Mouse (Mus musculus) cerebellum, adult 18-20 months (tissue): ENCODE measurements around the gene Itgad.

Experiments used
- DNase-seq, 2 experiments: peaks; one replicate each; pipeline ENCODE4 v3.0.0; 2021

Itgad gene

DNA sequence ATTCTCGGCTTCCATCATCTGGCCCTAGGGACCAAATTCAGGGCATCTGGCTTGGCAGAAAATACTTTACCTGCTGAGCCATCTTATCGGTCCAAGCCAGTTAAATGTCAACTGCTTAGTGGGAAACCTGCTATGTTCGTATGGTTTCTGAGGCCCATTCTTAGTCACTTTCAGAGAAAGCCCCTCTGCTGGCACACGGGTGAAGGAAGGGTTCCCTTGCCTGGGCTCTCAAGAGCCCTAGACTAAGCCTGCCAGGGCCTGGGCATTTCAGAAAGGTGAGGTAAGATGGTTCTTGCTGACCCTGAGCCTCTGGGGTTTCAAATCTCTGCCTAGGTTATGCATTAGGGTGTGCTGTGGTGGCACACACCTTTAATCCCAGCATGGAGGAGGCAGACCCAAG is 91.4 kb downstream of the Itgad start:
- DNase-seq: peak in 1 of 2 experiments; percentile 21

DNA sequence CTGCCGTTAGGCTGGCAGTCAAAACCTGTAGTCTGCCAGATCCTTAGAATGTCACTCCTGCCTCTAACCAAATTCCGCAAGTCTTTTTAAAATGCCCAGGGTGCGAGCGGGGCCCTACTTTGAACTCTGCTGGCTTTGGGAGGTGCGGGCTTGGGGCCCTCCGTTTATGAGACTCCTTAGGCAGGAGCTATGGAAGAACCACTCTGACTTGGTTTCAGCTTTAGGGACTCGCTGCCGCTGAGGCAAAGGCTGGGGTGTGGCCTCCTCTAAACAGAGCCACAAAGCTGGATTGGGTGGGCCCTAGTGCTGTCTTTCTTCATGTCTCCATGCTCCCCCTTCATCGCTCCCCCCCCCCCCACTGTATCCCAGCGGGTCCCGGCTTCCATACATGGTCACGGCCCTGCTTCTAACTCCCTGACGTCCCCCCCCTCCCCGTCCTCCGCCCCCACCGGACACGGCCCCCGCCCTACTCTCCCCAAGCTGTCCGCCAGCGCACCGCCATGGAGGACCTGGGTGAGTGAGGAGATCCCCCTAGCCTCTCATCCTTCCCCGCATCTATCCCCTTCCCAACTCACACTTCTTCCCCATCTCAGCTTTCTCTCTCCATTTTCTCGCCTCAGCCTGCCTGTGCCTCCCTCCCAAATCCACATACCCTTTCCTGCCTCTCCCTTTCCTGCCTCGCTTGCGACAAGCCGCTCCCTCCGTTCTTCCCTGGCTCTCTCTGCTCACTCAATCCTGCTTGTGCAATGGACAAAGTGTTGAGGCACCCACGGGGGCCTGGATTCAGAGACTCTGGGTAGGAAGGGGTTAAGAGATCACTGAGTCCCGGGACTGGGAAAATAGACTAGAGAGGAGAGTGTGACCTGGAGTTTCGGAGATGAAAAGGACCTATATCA is 92.6 kb downstream of the Itgad start, which contains the start of gene Tgfb1i1:
TSS of gene Tgfb1i1 (plus strand) at position 317 of the 896 bp plus-strand sequence.
- DNase-seq: peak in 1 of 2 experiments; percentile 58

DNA sequence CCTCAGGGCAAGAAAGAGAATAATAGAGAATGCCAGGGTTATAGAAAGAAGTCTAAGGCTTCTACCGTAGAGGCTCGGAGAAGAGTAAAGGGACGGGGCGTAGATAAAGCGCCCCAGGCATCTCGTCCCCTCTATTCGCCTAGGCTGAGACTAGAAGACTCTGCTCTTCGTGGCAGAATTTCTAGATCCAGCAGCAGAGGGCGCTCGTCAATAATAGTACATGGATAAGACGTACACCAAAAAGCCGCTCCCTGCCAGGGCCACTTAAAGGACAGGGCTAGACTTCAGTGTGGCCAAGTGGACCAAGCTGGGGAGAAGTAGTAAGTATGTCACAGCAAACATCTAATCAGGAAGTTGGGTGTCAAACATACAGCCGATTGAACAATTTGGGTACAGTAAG is 93.3 kb downstream of the Itgad start:
- peak; percentile 87 to 91 for DNase-seq

DNA sequence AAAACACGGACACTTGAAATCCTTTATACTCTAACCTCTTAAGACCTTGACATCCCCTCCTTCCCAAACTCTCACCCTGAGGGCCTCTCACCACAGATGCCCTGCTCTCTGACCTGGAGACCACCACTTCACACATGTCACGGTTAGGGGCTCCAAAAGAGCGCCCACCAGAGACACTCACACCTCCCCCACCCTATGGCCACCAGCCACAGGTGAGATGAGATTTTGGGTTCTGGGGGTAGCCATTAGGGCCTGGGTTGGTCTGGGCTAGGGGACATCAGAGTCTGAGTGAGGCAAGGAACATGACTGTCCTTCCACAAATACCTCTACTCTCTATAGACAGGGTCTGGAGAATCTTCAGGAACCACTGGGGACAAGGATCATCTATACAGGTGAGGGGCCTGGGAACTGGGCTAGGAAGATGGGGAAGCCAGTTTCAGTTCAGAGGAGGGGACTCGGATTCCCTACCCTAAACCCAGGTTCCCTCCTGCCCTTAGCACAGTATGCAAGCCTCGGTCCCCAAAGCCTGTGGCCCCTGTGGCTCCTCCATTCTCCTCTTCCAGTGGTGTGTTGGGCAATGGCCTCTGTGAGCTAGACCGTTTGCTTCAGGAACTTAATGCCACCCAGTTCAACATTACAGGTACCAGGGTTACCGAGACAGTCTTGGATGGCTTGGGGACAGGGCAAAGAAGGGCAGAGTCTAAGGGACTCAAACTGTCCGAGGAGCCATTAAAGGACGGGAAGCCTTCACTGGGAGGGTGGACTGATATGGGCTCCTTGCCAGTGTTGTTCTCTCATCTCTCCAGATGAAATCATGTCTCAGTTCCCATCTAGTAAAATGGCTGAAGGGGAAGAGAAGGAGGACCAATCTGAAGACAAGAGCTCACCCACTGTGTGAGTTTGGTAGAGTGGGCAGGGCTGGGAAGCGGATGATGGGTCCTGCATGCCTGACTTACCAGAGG is 94.2 kb downstream of the Itgad start:
- no peak for DNase-seq

DNA sequence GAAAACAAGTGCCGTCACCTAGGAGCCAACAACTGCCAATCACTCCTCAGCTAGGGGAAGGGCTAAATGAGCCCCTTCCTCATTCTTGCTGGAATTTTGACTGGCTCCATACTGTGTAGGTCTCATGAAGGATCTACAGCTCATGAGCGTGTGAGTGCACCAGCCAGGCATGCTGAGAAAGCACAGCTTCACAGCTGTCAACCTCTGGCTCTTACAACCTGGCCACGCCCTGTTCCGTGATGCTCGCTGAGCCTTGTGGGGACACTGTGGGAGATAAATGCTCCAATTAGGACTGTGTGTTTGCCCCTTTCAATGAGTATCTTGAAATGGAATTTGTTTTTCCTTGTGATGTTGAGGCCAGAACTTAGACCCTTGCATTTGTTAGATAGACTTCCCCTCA is 95.8 kb downstream of the Itgad start:
- no peak for DNase-seq

DNA sequence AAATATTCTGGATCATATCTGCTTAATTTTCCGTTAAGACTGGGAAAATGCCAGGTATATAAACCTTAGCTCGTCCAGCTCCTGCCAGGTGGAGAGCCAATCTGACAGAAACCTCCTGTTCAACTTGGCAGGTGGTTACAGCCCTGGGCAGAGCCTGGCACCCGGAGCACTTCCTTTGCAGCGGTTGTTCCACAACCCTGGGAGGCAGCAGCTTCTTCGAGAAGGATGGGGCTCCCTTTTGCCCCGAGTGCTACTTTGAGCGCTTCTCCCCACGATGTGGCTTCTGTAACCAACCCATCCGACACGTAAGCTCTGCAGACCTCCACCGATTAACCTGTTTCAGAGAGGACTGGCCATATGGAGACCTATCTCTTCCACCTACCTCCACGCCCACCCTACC is 97.8 kb downstream of the Itgad start:
- DNase-seq: peak; percentile 47 to 61

DNA sequence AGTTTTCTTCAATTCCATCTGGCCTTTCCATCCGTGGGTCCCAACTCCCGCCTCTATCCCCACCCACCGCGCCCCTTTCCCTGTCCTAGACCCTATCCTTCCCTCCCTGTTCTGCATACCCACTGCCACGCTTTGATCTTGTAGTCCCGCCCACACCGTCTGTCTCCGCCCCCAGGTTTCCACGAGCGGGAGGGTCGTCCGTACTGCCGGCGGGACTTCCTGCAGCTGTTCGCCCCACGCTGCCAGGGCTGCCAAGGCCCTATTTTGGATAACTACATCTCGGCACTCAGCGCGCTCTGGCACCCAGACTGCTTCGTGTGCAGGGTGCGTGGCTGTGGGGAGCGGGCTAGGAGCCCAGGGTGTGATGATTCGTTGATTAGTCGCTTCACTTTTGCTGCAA is 98.4 kb downstream of the Itgad start:
- DNase-seq: no peak

DNA sequence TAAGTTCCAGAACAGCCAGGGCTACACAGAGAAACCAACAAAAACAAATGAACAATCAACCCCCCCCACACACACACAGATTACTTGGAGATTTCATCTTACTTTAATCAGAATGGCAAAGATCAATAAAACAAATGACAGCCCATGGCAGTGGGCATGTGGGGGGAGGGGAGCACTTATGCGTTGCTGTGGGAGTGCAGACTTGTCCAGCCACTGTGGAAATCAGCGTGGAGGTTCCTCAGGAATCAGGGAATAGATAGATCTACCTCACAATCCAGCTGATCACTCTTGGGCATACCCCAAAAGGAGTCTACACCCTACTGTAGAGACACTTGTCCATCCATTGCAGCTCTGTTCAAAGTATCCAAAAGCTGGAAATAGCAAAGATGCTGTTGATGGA is 100.8 kb downstream of the Itgad start:
- no peak for DNase-seq

DNA sequence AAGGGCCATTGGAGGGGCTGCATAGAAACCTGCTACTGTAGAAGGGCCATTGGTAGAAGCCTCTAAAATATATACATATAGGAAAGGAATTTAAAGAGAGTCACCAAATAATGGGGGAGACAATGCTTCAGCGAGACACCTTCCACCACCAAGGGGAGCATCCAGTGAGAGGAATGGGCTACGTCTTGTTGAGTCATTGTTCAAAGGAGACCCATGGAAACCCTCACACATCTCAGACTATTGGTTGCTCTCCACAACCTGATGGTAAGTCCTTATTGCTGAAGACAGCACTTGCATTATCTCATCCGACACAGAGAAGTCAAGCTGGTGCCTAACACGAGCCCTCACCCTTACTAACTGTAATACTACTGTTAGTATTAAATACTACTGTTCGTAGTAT is 101.6 kb downstream of the Itgad start:
- DNase-seq: no peak

DNA sequence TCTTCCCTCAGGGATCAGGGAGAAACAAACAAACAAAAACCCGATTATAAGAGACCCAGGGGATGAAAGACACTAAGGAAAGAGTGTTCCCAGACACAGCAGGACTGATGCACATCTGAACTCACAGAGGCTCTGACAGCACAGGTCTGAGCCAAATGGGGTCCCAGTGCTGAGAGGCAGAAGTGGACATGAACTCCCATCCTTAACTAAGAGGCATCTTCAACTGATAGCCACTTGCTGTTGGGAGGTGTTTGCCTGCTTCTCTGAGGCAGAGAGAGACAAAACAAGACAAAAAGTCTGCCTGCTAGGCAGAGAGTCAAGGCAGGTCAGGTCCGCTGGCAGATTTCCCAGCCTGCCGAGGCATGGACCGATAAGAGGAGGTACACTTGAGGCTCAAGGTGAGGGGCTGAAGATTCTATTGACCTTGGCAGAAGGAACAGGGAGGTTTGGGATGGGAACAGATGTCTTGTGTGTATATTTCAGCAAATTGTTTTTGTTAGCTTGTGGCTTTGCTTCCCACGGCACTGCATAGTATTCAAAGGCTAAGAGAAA is 102.7 kb downstream of the Itgad start:
- DNase-seq: no peak

DNA sequence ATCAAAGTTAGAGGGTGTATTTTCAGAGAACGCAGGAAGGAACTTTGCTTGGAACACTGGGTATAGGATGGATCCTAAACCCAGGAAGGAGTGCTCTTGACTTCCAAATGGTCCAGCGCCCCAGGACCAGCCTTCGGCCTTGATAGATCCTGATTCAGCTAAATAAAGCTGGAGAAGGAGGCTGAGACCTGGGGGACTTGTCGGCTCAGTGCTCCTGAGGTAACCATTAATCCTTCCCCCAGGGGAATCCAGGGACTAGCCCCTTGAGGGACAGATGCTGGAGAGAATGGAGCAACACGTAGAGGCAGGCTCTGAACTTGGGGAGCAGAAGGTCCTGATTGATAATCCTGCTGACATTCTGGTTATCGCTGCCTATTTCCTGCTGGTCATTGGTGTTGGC is 111.2 kb downstream of the Itgad start, which contains the start of gene Slc5a2:
TSS of gene Slc5a2 (plus strand) at position 247 of the 400 bp plus-strand sequence.
- DNase-seq: no peak

DNA sequence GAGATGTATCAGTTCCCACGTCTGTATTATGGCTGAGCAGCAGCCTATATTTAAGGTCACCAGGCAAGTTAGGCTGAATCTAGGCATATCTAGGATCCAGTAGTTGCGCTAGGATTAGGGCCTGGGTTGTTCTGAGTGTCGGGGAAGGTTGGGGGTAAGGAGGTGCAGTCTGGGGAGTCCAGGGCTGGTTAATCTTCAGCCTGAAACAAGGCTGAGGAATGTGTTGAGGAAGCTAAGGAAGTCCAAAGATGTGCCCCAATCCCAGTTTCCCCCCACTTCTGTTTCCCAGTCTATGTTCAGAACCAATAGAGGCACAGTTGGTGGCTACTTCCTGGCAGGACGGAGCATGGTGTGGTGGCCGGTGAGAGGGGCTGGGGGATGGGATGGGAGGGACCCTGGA is 111.9 kb downstream of the Itgad start:
- DNase-seq: no peak

DNA sequence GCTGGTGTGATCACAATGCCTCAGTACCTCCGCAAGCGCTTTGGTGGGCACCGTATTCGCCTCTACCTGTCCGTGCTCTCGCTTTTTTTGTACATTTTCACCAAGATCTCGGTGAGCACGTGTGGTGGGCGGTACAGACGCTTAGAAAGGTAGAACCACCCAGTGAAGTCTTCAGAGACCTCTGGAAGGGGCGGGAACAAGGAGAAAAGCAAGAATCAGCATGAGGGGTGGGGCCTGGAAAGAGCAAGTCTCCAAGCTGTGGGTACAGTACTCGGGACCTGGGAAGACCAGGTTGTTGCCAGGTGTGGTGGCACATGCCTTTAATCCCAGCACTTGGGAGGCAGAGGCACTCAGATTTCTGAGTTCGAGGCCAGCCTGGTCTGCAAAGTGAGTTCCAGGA is 113.2 kb downstream of the Itgad start:
- no peak for DNase-seq

DNA sequence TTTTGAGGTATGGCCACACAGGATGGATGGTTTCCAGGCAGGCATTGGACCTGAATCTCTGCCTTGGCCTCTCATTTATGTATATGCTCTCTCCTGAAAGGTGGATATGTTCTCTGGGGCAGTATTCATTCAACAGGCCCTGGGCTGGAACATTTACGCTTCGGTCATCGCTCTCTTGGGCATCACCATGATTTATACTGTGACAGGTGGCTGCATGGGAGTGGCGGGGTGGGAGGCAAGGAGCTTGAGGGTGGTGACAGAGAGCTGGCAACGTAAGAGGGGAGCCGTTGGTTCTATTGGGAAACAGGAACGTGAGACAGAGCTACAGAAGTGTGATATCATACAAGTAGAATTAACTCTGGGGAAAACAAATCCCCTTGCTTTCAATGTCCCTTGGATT is 113.6 kb downstream of the Itgad start:
- no peak for DNase-seq

DNA sequence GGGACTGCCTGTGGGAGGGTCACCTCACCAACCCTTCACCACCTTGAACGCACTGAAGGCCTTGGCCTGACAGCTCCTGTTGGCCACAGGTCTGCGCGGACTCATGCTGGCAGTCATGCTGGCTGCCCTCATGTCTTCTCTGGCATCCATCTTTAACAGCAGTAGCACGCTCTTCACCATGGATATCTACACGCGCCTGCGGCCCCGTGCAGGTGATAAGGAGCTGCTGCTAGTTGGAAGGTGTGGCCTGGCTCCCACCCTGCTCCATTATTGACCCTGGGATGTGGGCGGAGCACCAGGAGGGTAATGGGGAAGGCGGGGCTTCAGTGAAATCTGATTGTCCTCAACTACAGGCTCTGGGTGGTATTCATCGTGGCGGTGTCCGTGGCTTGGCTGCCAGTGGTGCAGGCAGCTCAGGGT is 116.3 kb downstream of the Itgad start:
- DNase-seq: peak; percentile 59 to 60

DNA sequence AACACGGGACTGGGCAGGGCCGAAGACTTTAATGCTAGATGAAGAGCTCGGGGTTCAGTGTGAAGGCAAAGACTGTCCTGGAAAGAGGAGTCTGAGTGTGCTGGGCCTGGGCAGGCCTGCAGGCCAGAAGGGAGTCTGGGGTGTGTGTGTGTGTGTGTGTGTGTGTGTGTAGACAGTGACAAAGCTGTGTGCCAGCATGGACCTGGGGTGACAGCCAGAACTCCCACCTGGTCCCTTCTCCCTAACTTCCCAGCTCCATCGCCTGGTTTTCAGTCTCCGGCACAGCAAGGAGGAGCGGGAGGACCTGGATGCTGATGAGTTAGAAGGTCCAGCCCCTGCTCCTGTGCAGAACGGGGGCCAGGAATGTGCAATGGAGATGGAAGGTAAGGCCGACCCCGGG is 117.3 kb downstream of the Itgad start:
- peak; percentile 32 to 36 for DNase-seq
